Mouse (Mus musculus) brain, embryonic 14.5 days (tissue): ENCODE data around the gene Dbr1.

Source experiments
- CTCF ChIP-seq: fragments of 200-500 bp; IDR thresholded peaks from 2 replicates; pipeline ENCODE4 v1.5.1; 2012; ENCODE audit warnings: inconsistent platforms, mild to moderate bottlenecking, moderate library complexity, borderline replicate concordance; ENCODE audit not compliant: insufficient read depth, insufficient read length; ENCODE audit errors: extremely low read depth
- POLR2A ChIP-seq: fragments of 200-500 bp; IDR thresholded peaks from 2 replicates; pipeline ENCODE4 v1.6.1; 2012; ENCODE audit warnings: mild to moderate bottlenecking, inconsistent platforms, borderline replicate concordance; ENCODE audit not compliant: poor library complexity, insufficient read depth, insufficient read length, severe bottlenecking; ENCODE audit errors: extremely low read depth

DNA sequence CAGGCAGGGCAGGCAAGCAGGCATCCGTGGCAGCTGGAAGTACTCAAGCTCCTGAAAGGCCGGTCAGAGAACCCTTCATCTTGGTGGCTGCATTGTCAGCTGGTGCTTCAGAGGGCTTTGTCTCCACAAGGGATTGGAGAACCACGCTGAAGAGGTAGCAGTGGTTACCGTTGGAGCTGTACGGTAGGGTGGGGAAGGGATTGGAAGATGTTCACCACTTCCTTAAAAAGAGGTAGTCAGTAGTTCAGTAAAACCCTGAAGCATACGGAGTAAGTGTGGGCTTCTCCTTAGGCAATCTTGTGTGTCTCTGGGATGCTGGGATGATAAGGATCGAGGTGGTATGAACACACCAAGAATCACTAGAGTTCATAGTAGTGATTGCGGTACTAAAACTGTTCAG is 15.5 kb downstream of the Dbr1 start:
- TF ChIP-seq CTCF (no peak), POLR2A (no peak)
